Comparison of ENCODE assay signal across 22 mouse cellular contexts in genomic region chr11:54050205-54050604, GRCm38 (mm10). TPM values are rescaled to one million over a fixed set of nuclear protein-coding genes. Genes with fewer than 3 reads are reported as not detected.
DNase-seq lines count a peak whose midpoint lies in the region; ATAC-seq and TF ChIP-seq lines count a peak whose summit lies in the region.
"Had no signal": no experiment of that assay in that cellular context is flagged by ENCODE, and none has a peak within 500 bp of the region (broad histone marks: within the 10 kb centered on the region; RNA-seq: fewer than 3 reads in every experiment).

No protein-coding gene starts in this region.

- H3K9ac ChIP-seq in forebrain, embryonic 11.5 days (ENCODE audit: low read length), result no peak overlapping the region
- no peak overlapping the region for H3K9ac ChIP-seq in forebrain, embryonic 12.5 days
- no peak overlapping the region for H3K9ac ChIP-seq in intestine, embryonic 16.5 days (ENCODE audit: low read depth, low read length)
- H3K9ac ChIP-seq: embryonic facial prominence, embryonic 15.5 days; heart, embryonic 12.5 days; hindbrain, embryonic 14.5 days had no signal

- DNase-seq in forebrain, embryonic 11.5 days (ENCODE audit: low spot score), result peak; percentile 32
- DNase-seq in layer of hippocampus, adult 2 months (ENCODE audit: low spot score in 2 of 2), result peak in 1 of 2 experiments; percentile 55
- no peak for DNase-seq in layer of hippocampus, postnatal 36 days
- peak; percentile 51 for DNase-seq in right cerebral cortex, adult 18-20 months
- DNase-seq in right cerebral cortex, postnatal 4 days, result no peak
- DNase-seq: adrenal gland, postnatal 10 days; cerebellum, adult 11-12 months; cerebellum, adult 9-10 months; cerebellum, postnatal 25 days; gastrocnemius, adult 2 months; gastrocnemius, postnatal 25 days had no signal

- no peaks in the 10 kb centered on the region for H3K27me3 ChIP-seq in forebrain, embryonic 11.5 days (ENCODE audit: control insufficient read depth, insufficient read depth, low read length)
- no peaks in the 10 kb centered on the region for H3K27me3 ChIP-seq in forebrain, embryonic 12.5 days
- no peaks in the 10 kb centered on the region for H3K27me3 ChIP-seq in intestine, embryonic 16.5 days (replicated peaks; ENCODE audit: control insufficient read depth, insufficient read depth, low read length)
- H3K27me3 ChIP-seq: embryonic facial prominence, embryonic 15.5 days had no signal

- no peak overlapping the region for H3K4me3 ChIP-seq in forebrain, embryonic 11.5 days (ENCODE audit: low read depth, low read length)
- no peak overlapping the region for H3K4me3 ChIP-seq in forebrain, embryonic 12.5 days (replicated peaks)
- no peak overlapping the region for H3K4me3 ChIP-seq in layer of hippocampus, adult 2 months
- no peak overlapping the region for H3K4me3 ChIP-seq in intestine, embryonic 16.5 days (ENCODE audit: low read length)
- H3K4me3 ChIP-seq: embryonic facial prominence, embryonic 15.5 days; erythroblast, embryonic 14.5 days; forebrain, embryonic 10.5 days; gastrocnemius, adult 2 months; heart, embryonic 12.5 days; hindbrain, embryonic 10.5 days had no signal

- H3K9me3 ChIP-seq in forebrain, embryonic 11.5 days (ENCODE audit: control insufficient read depth, low read length), result no peaks in the 10 kb centered on the region
- H3K9me3 ChIP-seq in forebrain, embryonic 12.5 days, result no peaks in the 10 kb centered on the region
- H3K9me3 ChIP-seq in intestine, embryonic 16.5 days (ENCODE audit: control insufficient read depth, low read length), result no peaks in the 10 kb centered on the region
- H3K9me3 ChIP-seq: embryonic facial prominence, embryonic 15.5 days; forebrain, embryonic 10.5 days; heart, embryonic 12.5 days; hindbrain, embryonic 10.5 days had no signal

- WGBS in forebrain, embryonic 11.5 days, result 71% methylated on average over 2 of the region's 2 CpGs
- WGBS in forebrain, embryonic 12.5 days, result 77% methylated on average over 2 of the region's 2 CpGs
- WGBS in intestine, embryonic 16.5 days, result 79% methylated on average over 2 of the region's 2 CpGs

- no peaks in the 10 kb centered on the region for H3K4me1 ChIP-seq in forebrain, embryonic 11.5 days (replicated peaks; ENCODE audit: control insufficient read depth, insufficient read depth, low read length)
- no peaks in the 10 kb centered on the region for H3K4me1 ChIP-seq in forebrain, embryonic 12.5 days
- H3K4me1 ChIP-seq in intestine, embryonic 16.5 days (ENCODE audit: control insufficient read depth, insufficient read depth, low read length), result no peaks in the 10 kb centered on the region
- H3K4me1 ChIP-seq: embryonic facial prominence, embryonic 15.5 days; forebrain, embryonic 10.5 days; heart, embryonic 12.5 days; hindbrain, embryonic 10.5 days had no signal

- TF ChIP-seq CTCF in layer of hippocampus, adult 2 months (conservative IDR thresholded peaks at IDR 0.05), result no peak

- H3K27ac ChIP-seq in forebrain, embryonic 11.5 days (ENCODE audit: low read depth, low read length), result no peak overlapping the region
- no peak overlapping the region for H3K27ac ChIP-seq in forebrain, embryonic 12.5 days
- peak overlapping the region; percentile 40 for H3K27ac ChIP-seq in layer of hippocampus, adult 2 months
- no peak overlapping the region for H3K27ac ChIP-seq in intestine, embryonic 16.5 days (ENCODE audit: low read length)
- H3K27ac ChIP-seq: embryonic facial prominence, embryonic 15.5 days; forebrain, embryonic 10.5 days; gastrocnemius, adult 2 months; hindbrain, embryonic 10.5 days; hindbrain, embryonic 14.5 days had no signal

- H3K36me3 ChIP-seq in forebrain, embryonic 11.5 days (ENCODE audit: control insufficient read depth, insufficient read depth, low read length), result no peaks in the 10 kb centered on the region
- H3K36me3 ChIP-seq in forebrain, embryonic 12.5 days (replicated peaks), result no peaks in the 10 kb centered on the region
- H3K36me3 ChIP-seq in intestine, embryonic 16.5 days (ENCODE audit: control insufficient read depth, insufficient read depth, low read length), result no peaks in the 10 kb centered on the region
- H3K36me3 ChIP-seq: heart, embryonic 12.5 days; hindbrain, embryonic 10.5 days had no signal

- no peak for ATAC-seq in forebrain, embryonic 11.5 days (replicated peaks; ENCODE audit: low FRiP score)
- ATAC-seq in forebrain, embryonic 12.5 days (ENCODE audit: low FRiP score), result no peak
- ATAC-seq in intestine, embryonic 16.5 days, result no peak
- ATAC-seq: forebrain, embryonic 16.5 days had no signal

- no peak overlapping the region for H3K4me2 ChIP-seq in forebrain, embryonic 11.5 days (ENCODE audit: low read depth, low read length, severe bottlenecking)
- H3K4me2 ChIP-seq in forebrain, embryonic 12.5 days, result no peak overlapping the region
- H3K4me2 ChIP-seq in intestine, embryonic 16.5 days (ENCODE audit: low read depth, low read length), result no peak overlapping the region
- H3K4me2 ChIP-seq: embryonic facial prominence, embryonic 15.5 days; heart, embryonic 12.5 days; hindbrain, embryonic 14.5 days had no signal

RNA-seq across cellular contexts. Expression of gene Pdlim4, which starts 18.6 kb away (rescaled TPM):
- 45.3 and 48.6 TPM in 2 replicates for polyA plus RNA-seq in forebrain, embryonic 11.5 days (2014; fragmentation: Nextera tagmentation; extraction: Ambion mirVana)
- 38.2 and 43.8 TPM in 2 replicates for polyA plus RNA-seq in forebrain, embryonic 12.5 days (2016; fragmentation: Nextera tagmentation; extraction: Ambion mirVana)
- 10 to 100 TPM; 13.4 to 14.3 TPM for total RNA-seq in layer of hippocampus, adult 2 months (2021)
- 10 to 100 TPM; 11.5 to 16.2 TPM for total RNA-seq in layer of hippocampus, postnatal 36 days (2021)
- 35.7 and 37.8 TPM in 2 replicates for polyA plus RNA-seq in intestine, embryonic 16.5 days (2015; fragmentation: Nextera tagmentation; extraction: Ambion mirVana)
- total RNA-seq: MEL had no signal

RNA-seq across cellular contexts. Expression of gene Slc22a4, which starts 22.3 kb away (rescaled TPM):
- 1.8 and 2.7 TPM in 2 replicates for polyA plus RNA-seq in forebrain, embryonic 11.5 days (2014; fragmentation: Nextera tagmentation; extraction: Ambion mirVana)
- 0.92 and 1.6 TPM in 2 replicates for polyA plus RNA-seq in forebrain, embryonic 12.5 days (2016; fragmentation: Nextera tagmentation; extraction: Ambion mirVana)
- 1 to 10 TPM; 5.9 to 6.9 TPM for total RNA-seq in layer of hippocampus, adult 2 months (2021)
- total RNA-seq in layer of hippocampus, postnatal 36 days (2021), result 1 to 10 TPM; 4.2 to 6.9 TPM
- 0.87 and 1.4 TPM in 2 replicates for polyA plus RNA-seq in intestine, embryonic 16.5 days (2015; fragmentation: Nextera tagmentation; extraction: Ambion mirVana)

RNA-seq across cellular contexts. Expression of gene P4ha2, which starts 49.7 kb away (rescaled TPM):
- polyA plus RNA-seq in forebrain, embryonic 11.5 days (2014; fragmentation: Nextera tagmentation; extraction: Ambion mirVana), result 16.0 and 16.4 TPM in 2 replicates
- polyA plus RNA-seq in forebrain, embryonic 12.5 days (2016; fragmentation: Nextera tagmentation; extraction: Ambion mirVana), result 10.5 and 12.7 TPM in 2 replicates
- 10 to 100 TPM; 18.6 to 28.7 TPM for total RNA-seq in layer of hippocampus, adult 2 months (2021)
- 10 to 100 TPM; 20.6 to 29.8 TPM for total RNA-seq in layer of hippocampus, postnatal 36 days (2021)
- 43.7 and 46.2 TPM in 2 replicates for polyA plus RNA-seq in intestine, embryonic 16.5 days (2015; fragmentation: Nextera tagmentation; extraction: Ambion mirVana)
- total RNA-seq: granulocyte monocyte progenitor cell, adult 5-6 weeks had no signal
- polyA plus RNA-seq: erythroblast, embryonic 14.5 days had no signal

Comparison
In these comparisons a context has a peak if more than half of its experiments do, and no peak if none do; other contexts are left out.
1. DNase-seq: peak in forebrain, embryonic 11.5 days (single experiment) and right cerebral cortex, adult 18-20 months (single experiment); none in layer of hippocampus, postnatal 36 days (0 of 2) and right cerebral cortex, postnatal 4 days (single experiment).